Mouse (Mus musculus) Patski (cell line): Measurements from ENCODE around the gene Zfand4. TPM values are rescaled to one million over a fixed set of nuclear protein-coding genes. Genes with fewer than 3 reads are reported as not detected.

ENCODE experiments used
- ATAC-seq: fragments of 100-300 bp; one replicate; pipeline ENCODE4 v1.8.0; 2021
- CTCF ChIA-PET: fragments of 350-600 bp; sonication (Branson Sonifier 250); formaldehyde crosslinking; loops from one replicate; lab custom pipeline; 2022; ENCODE audit warnings: inconsistent platforms; lab: Charles Lee
- POLR2A ChIA-PET: fragments of 350-600 bp; sonication (Branson Sonifier 250); formaldehyde crosslinking; loops from one replicate; lab custom pipeline; 2022; ENCODE audit warnings: antibody characterized with exemption, inconsistent platforms; lab: Charles Lee
- DNase-seq: peaks from one replicate; pipeline ENCODE4 v3.0.0-alpha.2; 2011; ENCODE audit warnings: low read depth, low spot score
- H3K27me3 ChIP-seq: fragments of 371-371 bp; one replicate; pipeline ENCODE4 v1.5.1; 2021
- CTCF ChIP-seq: fragments of 100-300 bp; IDR thresholded peaks from one replicate; pipeline ENCODE4 v1.5.1; 2021
- in situ Hi-C: fragments of 300-500 bp; cut with MboI; formaldehyde crosslinking; loops from 3 replicates; pipeline ENCODE4 v1.11.1; 2018; ENCODE audit warnings: low pct_unique_long_range_greater_than_20kb, mixed read lengths
- polyA plus RNA-seq: library from polyadenylated mRNA; unstranded; gene quantifications from one replicate; pipeline ENCODE4 v1.2.3, GENCODE M21; 2021

Zfand4 gene
- polyA plus RNA-seq, 1 experiment from 2014 or later, result 3.5 TPM

GRCm38 (mm10) chr6:116370216-116370976 lies 106.4 kb downstream of the Zfand4 start:
- ATAC-seq, result no peak
- in situ Hi-C loops, result no loop called here

GRCm38 (mm10) chr6:116371500-116371899 lies 107.5 kb downstream of the Zfand4 start:
- H3K27me3 ChIP-seq, result no peaks in the 10 kb centered on the region
- DNase-seq (no peak), ATAC-seq (no peak)
- CTCF ChIA-PET, result interaction anchor here (1.3 to 1.9 kb wide), 2 partner anchors 9 to 14 kb away, joined by 4 to 6 read pairs; no protein-coding TSS in a partner anchor
- TF ChIP-seq CTCF, result no peak
- in situ Hi-C loops, result no loop called here
- POLR2A ChIA-PET, result no interaction called here

More at GRCm38 (mm10) chr6:116370216-116370976, 106.4 kb downstream of the Zfand4 start:
- H3K27me3 ChIP-seq, result no peaks in the 10 kb centered on the region
- ChIA-PET POLR2A (interaction anchor here (0.5 to 0.6 kb wide), 2 partner anchors 14 to 1086 kb away, joined by 4 to 5 read pairs; no protein-coding TSS in a partner anchor), CTCF (interaction anchor here (1.2 to 1.9 kb wide), 4 partner anchors 10 to 15 kb away, joined by 3 to 6 read pairs (median 4); no protein-coding TSS in a partner anchor)
- TF ChIP-seq CTCF, result no peak
- no peak for DNase-seq

- DNase-seq (no peak), ATAC-seq (no peak)
- ChIA-PET POLR2A (no interaction called here), CTCF (interaction anchor here (0.9 kb wide), 1 partner anchor 10 kb away, joined by 4 read pairs; no protein-coding TSS in a partner anchor)
- no peaks in the 10 kb centered on the region for H3K27me3 ChIP-seq
- no peak for TF ChIP-seq CTCF
- in situ Hi-C loops, result no loop called here
These were observed 110.1 kb downstream of the Zfand4 start for GRCm38 (mm10) chr6:116374136-116374535.

GRCm38 (mm10) chr6:116374618-116375017 lies 110.6 kb downstream of the Zfand4 start:
- in situ Hi-C loops, result no loop called here
- DNase-seq (no peak), ATAC-seq (no peak)
- H3K27me3 ChIP-seq, result no peaks in the 10 kb centered on the region
- CTCF ChIA-PET, result interaction anchor here (0.9 kb wide), 1 partner anchor 10 kb away, joined by 4 read pairs; no protein-coding TSS in a partner anchor
- POLR2A ChIA-PET, result interaction anchor here (0.7 kb wide), 1 partner anchor 48 kb away, joined by 3 read pairs; no protein-coding TSS in a partner anchor
- no peak for TF ChIP-seq CTCF

GRCm38 (mm10) chr6:116378892-116379291 lies 114.9 kb downstream of the Zfand4 start:
- POLR2A ChIA-PET, result no interaction called here
- no peak for TF ChIP-seq CTCF
- CTCF ChIA-PET, result no interaction called here
- in situ Hi-C loops, result no loop called here
- DNase-seq, result no peak
- ATAC-seq, result no peak
- no peaks in the 10 kb centered on the region for H3K27me3 ChIP-seq

Other genes with a start within 250 kb of the Zfand4 start
- gene Tmcc1, start 70.7 kb upstream of the Zfand4 start, polyA plus RNA-seq, result 24.3 TPM
- gene Washc2, start 56.2 kb upstream of the Zfand4 start, polyA plus RNA-seq, result 92.9 TPM
- 78.7 TPM for gene March8, start 73.8 kb downstream of the Zfand4 start, polyA plus RNA-seq
- not detected for gene Alox5, start 197.0 kb downstream of the Zfand4 start, polyA plus RNA-seq
- gene Olfr211, start 224.9 kb downstream of the Zfand4 start, polyA plus RNA-seq, result not detected
- gene Olfr212, start 242.3 kb downstream of the Zfand4 start, polyA plus RNA-seq, result 0.04 TPM